Mouse (Mus musculus) hindbrain, embryonic 16.5 days (tissue): Measurements from ENCODE around the gene Gm30083. TPM values are rescaled to one million over a fixed set of nuclear protein-coding genes. Genes with fewer than 3 reads are reported as not detected.

Source experiments
- ATAC-seq: fragments of 200-750 bp; cut with Nextera tagmentation; 2 replicates; pipeline ENCODE4 v1.8.0; 2017; ENCODE audit warnings: moderate TSS enrichment, moderate library complexity
- H3K27ac ChIP-seq: fragments of 300-500 bp; sonication (generic); 2 replicates; pipeline ENCODE4 v1.5.1; 2014; ENCODE audit warnings: low read depth, mild to moderate bottlenecking, control low read depth, low read length, moderate library complexity
- H3K27me3 ChIP-seq: fragments of 300-500 bp; sonication (generic); replicated peaks from 2 replicates; pipeline ENCODE4 v1.6.1; 2014; ENCODE audit warnings: low read length; ENCODE audit not compliant: control insufficient read depth, insufficient read depth
- H3K36me3 ChIP-seq: fragments of 300-500 bp; sonication (generic); 2 replicates; pipeline ENCODE4 v1.6.1; 2014; ENCODE audit warnings: mild to moderate bottlenecking, low read length, moderate library complexity, mixed read lengths; ENCODE audit not compliant: control insufficient read depth, insufficient read depth
- H3K4me1 ChIP-seq: fragments of 300-500 bp; sonication (generic); 2 replicates; pipeline ENCODE4 v1.6.1; 2014; ENCODE audit warnings: low read depth, low read length; ENCODE audit not compliant: control insufficient read depth, insufficient read depth
- H3K4me2 ChIP-seq: fragments of 300-500 bp; sonication (generic); 2 replicates; pipeline ENCODE4 v1.6.1; 2014; ENCODE audit warnings: mild to moderate bottlenecking, low read length, control low read depth, moderate library complexity
- H3K4me3 ChIP-seq: fragments of 300-500 bp; sonication (generic); 2 replicates; pipeline ENCODE4 v1.5.1; 2014; ENCODE audit warnings: mild to moderate bottlenecking, low read length, control low read depth, moderate library complexity
- H3K9ac ChIP-seq: fragments of 300-500 bp; sonication (generic); 2 replicates; pipeline ENCODE4 v1.6.1; 2014; ENCODE audit warnings: low read depth, mild to moderate bottlenecking, control low read depth, low read length, moderate library complexity
- H3K9me3 ChIP-seq: fragments of 300-500 bp; sonication (generic); 2 replicates; pipeline ENCODE4 v1.6.1; 2014; ENCODE audit warnings: mild to moderate bottlenecking, low read length, moderate library complexity; ENCODE audit not compliant: control insufficient read depth
- WGBS: fragments of 180-500 bp; shearing (Covaris S2); extraction: QIAGEN DNeasy Blood & Tissue Kit; methylation state at CpG from one replicate; pipeline ENCODE4 v1.1.7; 2014; 5-methylcytosine and 5-hydroxymethylcytosine counted together
- polyA plus RNA-seq: library from polyadenylated mRNA; unstranded; fragments of >200 nt; fragmentation: Nextera tagmentation; extraction: Ambion mirVana; gene quantifications from 2 replicates; pipeline ENCODE4 v1.2.1, GENCODE M21; 2015

The Gm30083 gene
- polyA plus RNA-seq, 1 experiment from 2014 or later: not detected

GRCm38 (mm10) chr14:33977748-33978147, 37.2 kb downstream of the Gm30083 start:
- Histone ChIP-seq H3K27me3 (peaks cover 4% of the 10 kb centered on the region; the same call in 1 of the 2 replicates), H3K9me3 (no peaks in the 10 kb centered on the region), H3K36me3 (no peaks in the 10 kb centered on the region), H3K9ac (peak overlapping the region; percentile 43; the same call in 1 of the 2 replicates), H3K4me2 (peak overlapping the region; percentile 85), H3K4me3 (peak overlapping the region; percentile 46; the same call in 1 of the 2 replicates), H3K4me1 (peaks cover 5% of the 10 kb centered on the region; the same call in 1 of the 2 replicates), H3K27ac (no peak overlapping the region)
- WGBS: 21% methylated on average over 7 of the region's 7 CpGs
- ATAC-seq: no peak

- H3K4me3 ChIP-seq: no peak overlapping the region
- ATAC-seq: peak; percentile 57
- H3K27ac ChIP-seq: no peak overlapping the region
- no peaks in the 10 kb centered on the region for H3K9me3 ChIP-seq
- no peaks in the 10 kb centered on the region for H3K36me3 ChIP-seq
- 42% methylated on average over 5 of the region's 5 CpGs for WGBS
- peaks cover 4% of the 10 kb centered on the region; the same call in 1 of the 2 replicates for H3K27me3 ChIP-seq
- H3K9ac ChIP-seq: no peak overlapping the region
- H3K4me2 ChIP-seq: no peak overlapping the region
- peaks cover 5% of the 10 kb centered on the region; the same call in 1 of the 2 replicates for H3K4me1 ChIP-seq
Measured at GRCm38 (mm10) chr14:33974752-33975151, 40.2 kb downstream of the Gm30083 start.

- H3K27ac ChIP-seq: no peak overlapping the region
- ATAC-seq: no peak
- no peaks in the 10 kb centered on the region for H3K9me3 ChIP-seq
- H3K36me3 ChIP-seq: no peaks in the 10 kb centered on the region
- WGBS: 59% methylated on average over 7 of the region's 7 CpGs
- no peak overlapping the region for H3K9ac ChIP-seq
- H3K4me1 ChIP-seq: no peaks in the 10 kb centered on the region
- H3K27me3 ChIP-seq: no peaks in the 10 kb centered on the region
- H3K4me2 ChIP-seq: no peak overlapping the region
- no peak overlapping the region for H3K4me3 ChIP-seq
Measured at GRCm38 (mm10) chr14:33972679-33973078, 42.3 kb downstream of the Gm30083 start.

- WGBS: 67% methylated on average over 7 of the region's 7 CpGs
- no peaks in the 10 kb centered on the region for H3K36me3 ChIP-seq
Measured at GRCm38 (mm10) chr14:33965675-33966074, 49.3 kb downstream of the Gm30083 start.

GRCm38 (mm10) chr14:33959341-33959740, 55.6 kb downstream of the Gm30083 start:
- no peaks in the 10 kb centered on the region for H3K4me1 ChIP-seq
- H3K4me3 ChIP-seq: no peak overlapping the region
- no peaks in the 10 kb centered on the region for H3K27me3 ChIP-seq
- H3K36me3 ChIP-seq: no peaks in the 10 kb centered on the region
- H3K9me3 ChIP-seq: no peaks in the 10 kb centered on the region
- no peak overlapping the region for H3K27ac ChIP-seq
- ATAC-seq: 0 out of 2 replicates have a peak, but pooled peaks have one; percentile 14
- WGBS: 14% methylated on average over 9 of the region's 9 CpGs
- H3K9ac ChIP-seq: no peak overlapping the region
- no peak overlapping the region for H3K4me2 ChIP-seq

More at GRCm38 (mm10) chr14:33965675-33966074, 49.3 kb downstream of the Gm30083 start:
- no peaks in the 10 kb centered on the region for H3K27me3 ChIP-seq
- no peak overlapping the region for H3K4me3 ChIP-seq
- no peaks in the 10 kb centered on the region for H3K4me1 ChIP-seq
- H3K9me3 ChIP-seq: no peaks in the 10 kb centered on the region
- no peak overlapping the region for H3K27ac ChIP-seq
- no peak for ATAC-seq
- no peak overlapping the region for H3K4me2 ChIP-seq
- no peak overlapping the region for H3K9ac ChIP-seq

- no peak overlapping the region for H3K4me2 ChIP-seq
- WGBS: 73% methylated on average over 3 of the region's 3 CpGs
- H3K4me1 ChIP-seq: no peaks in the 10 kb centered on the region
- ATAC-seq: no peak
- no peak overlapping the region for H3K4me3 ChIP-seq
- no peaks in the 10 kb centered on the region for H3K27me3 ChIP-seq
- H3K9ac ChIP-seq: no peak overlapping the region
- no peaks in the 10 kb centered on the region for H3K36me3 ChIP-seq
- no peaks in the 10 kb centered on the region for H3K9me3 ChIP-seq
- no peak overlapping the region for H3K27ac ChIP-seq
Measured at GRCm38 (mm10) chr14:33958841-33959240, 56.1 kb downstream of the Gm30083 start.

- Histone ChIP-seq H3K9me3 (no peaks in the 10 kb centered on the region), H3K4me1 (no peaks in the 10 kb centered on the region), H3K27ac (no peak overlapping the region), H3K36me3 (no peaks in the 10 kb centered on the region), H3K4me2 (no peak overlapping the region), H3K27me3 (no peaks in the 10 kb centered on the region), H3K4me3 (no peak overlapping the region), H3K9ac (no peak overlapping the region)
- no peak for ATAC-seq
- 92% methylated on average over 4 of the region's 4 CpGs for WGBS
Measured at GRCm38 (mm10) chr14:33958186-33958585, 56.8 kb downstream of the Gm30083 start.

GRCm38 (mm10) chr14:33956055-33956454, 58.9 kb downstream of the Gm30083 start:
- Histone ChIP-seq H3K9ac (no peak overlapping the region), H3K4me2 (no peak overlapping the region), H3K4me3 (no peak overlapping the region), H3K36me3 (no peaks in the 10 kb centered on the region), H3K4me1 (no peaks in the 10 kb centered on the region), H3K9me3 (no peaks in the 10 kb centered on the region), H3K27me3 (no peaks in the 10 kb centered on the region), H3K27ac (no peak overlapping the region)
- ATAC-seq: no peak
- WGBS: 80% methylated on average over 13 of the region's 13 CpGs

- WGBS: 91% methylated on average over 5 of the region's 5 CpGs
- no peak within 1 kb of the TSS for H3K4me3 ChIP-seq
- H3K9me3 ChIP-seq: no peaks in the 10 kb centered on the region
- H3K36me3 ChIP-seq: no peaks in the 10 kb centered on the region
- no peak for ATAC-seq
- no peak within 1 kb of the TSS for H3K9ac ChIP-seq
- no peak within 1 kb of the TSS for H3K27ac ChIP-seq
- no peaks in the 10 kb centered on the region for H3K4me1 ChIP-seq
- no peak within 1 kb of the TSS for H3K4me2 ChIP-seq
- H3K27me3 ChIP-seq: no peaks in the 10 kb centered on the region
Measured at GRCm38 (mm10) chr14:33953761-33954160, 61.2 kb downstream of the Gm30083 start, which contains the start of gene Rbp3. Rbp3 (plus strand) TSS chr14:33954003.
